Mouse (Mus musculus) embryonic fibroblast, embryonic 13.5 days (primary cell): ENCODE measurements at regions not wholly inside any gene's neighbourhood (a gene's known extent, or its start where the extent isn't known, plus 50 kb on each side); places are given as distances from the start of the nearest gene placed in this dataset.

Source experiments
- H3K27ac ChIP-seq: 2 replicates; pipeline ENCODE4 v1.5.1; 2012; ENCODE audit warnings: low read length, control low read depth, inconsistent platforms; ENCODE audit not compliant: insufficient read depth
- H3K4me1 ChIP-seq: 2 replicates; pipeline ENCODE4 v1.6.1; 2011; ENCODE audit warnings: low read length; ENCODE audit not compliant: control insufficient read depth, insufficient read depth
- H3K4me3 ChIP-seq: 2 replicates; pipeline ENCODE4 v1.5.1; 2011; ENCODE audit warnings: mild to moderate bottlenecking, control low read depth, low read length; ENCODE audit not compliant: insufficient read depth
- CTCF ChIP-seq: IDR thresholded peaks from 2 replicates; pipeline ENCODE4 v1.5.1; 2011; ENCODE audit warnings: mild to moderate bottlenecking, control low read depth, low read length, moderate library complexity, borderline replicate concordance; ENCODE audit not compliant: insufficient read depth
- POLR2A ChIP-seq: IDR thresholded peaks from 2 replicates; pipeline ENCODE4 v1.6.1; 2011; ENCODE audit warnings: low read depth, mild to moderate bottlenecking, control low read depth, low read length, moderate library complexity

DNA sequence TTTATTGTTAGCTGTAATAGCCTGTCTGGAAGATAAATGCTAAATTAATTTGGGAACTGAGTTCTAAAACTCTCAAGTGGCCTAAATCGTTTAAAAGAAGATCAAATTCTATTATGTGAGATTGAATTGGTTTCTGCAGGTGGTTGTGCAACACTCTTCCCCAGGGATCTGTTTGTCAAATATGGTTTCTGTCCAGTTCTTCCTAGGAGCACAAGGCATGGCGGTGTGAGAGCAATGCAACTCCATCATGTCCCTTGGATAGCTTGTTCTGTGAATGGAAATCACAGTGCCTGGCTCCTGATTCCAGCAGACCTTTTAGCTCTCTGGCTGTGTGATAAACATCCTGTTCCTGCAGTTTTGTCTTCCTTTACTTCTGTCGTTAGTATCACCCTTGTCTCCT is 151.9 kb upstream of the Gpr101 start:
- H3K4me1 ChIP-seq, result no peaks in the 10 kb centered on the region
- no peak overlapping the region for H3K27ac ChIP-seq
- no peak overlapping the region for H3K4me3 ChIP-seq
- no peak for TF ChIP-seq CTCF
- TF ChIP-seq POLR2A, result no peak
